Mouse (Mus musculus): Measurements from ENCODE around the gene Efcab6. TPM values are rescaled to one million over a fixed set of nuclear protein-coding genes. Genes with fewer than 3 reads are reported as not detected.

Gene Efcab6
- polyA plus RNA-seq, 1 experiment from 2014 or later: 1.3 TPM

DNA sequence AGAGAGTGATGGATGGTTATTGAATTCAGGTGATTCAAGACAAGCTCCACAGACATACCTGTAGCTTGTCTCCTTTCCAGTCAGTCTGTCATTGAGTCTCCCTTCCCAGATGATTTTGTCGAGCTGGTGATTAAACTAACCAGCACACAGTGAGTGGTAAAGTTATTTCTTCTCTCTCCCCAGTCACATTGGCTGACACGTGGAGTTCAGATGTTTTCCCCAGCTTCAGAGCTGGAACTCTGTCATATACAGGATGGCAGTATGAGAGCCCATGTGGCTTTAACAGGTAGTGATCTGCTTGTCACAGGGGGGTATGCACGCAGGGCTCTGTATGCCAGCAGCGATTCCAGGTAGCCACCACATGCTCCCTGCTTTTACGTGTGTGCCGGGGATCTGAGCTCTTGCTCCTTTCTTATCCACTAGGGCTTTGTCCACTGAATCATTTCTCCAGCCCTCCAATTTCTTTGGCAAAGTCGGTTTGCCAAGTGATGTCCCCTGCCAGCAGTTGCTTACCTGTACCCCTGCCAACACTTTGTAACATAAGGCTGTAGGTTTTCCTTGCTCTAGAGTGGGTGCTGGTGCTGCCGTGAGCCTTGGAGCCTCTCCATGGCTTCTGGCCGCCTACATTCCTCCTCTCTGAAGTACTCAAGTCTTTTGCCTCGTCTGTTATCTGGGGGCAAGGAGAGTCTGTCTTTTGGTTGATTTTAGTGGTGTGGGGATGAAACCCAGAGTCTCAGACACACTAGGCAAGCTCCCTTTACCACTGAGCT is 224.0 kb downstream of the Efcab6 start:
- no peak overlapping the region for H3K4me2 ChIP-seq (replicated peaks)

GRCm38 (mm10) chr15:83832265-83832664 is 232.9 kb downstream of the Efcab6 start:
- H3K4me2 ChIP-seq (replicated peaks): no peak overlapping the region
- no peaks in the 10 kb centered on the region for H3K4me1 ChIP-seq
- no peak overlapping the region for H3K27ac ChIP-seq (replicated peaks)
- no peaks in the 10 kb centered on the region for H3K36me3 ChIP-seq
- ATAC-seq (ENCODE audit: insufficient number of reproducible peaks, low FRiP score, low TSS enrichment, low read depth): no peak
- no peak overlapping the region for H3K9ac ChIP-seq
- no peaks in the 10 kb centered on the region for H3K27me3 ChIP-seq
- WGBS: 57% methylated on average over 6 of the region's 6 CpGs
- H3K9me3 ChIP-seq (replicated peaks): no peaks in the 10 kb centered on the region
- H3K4me3 ChIP-seq (replicated peaks): no peak overlapping the region

More for the DNA sequence above, 224.0 kb downstream of the Efcab6 start:
- no peaks in the 10 kb centered on the region for H3K36me3 ChIP-seq
- no peaks in the 10 kb centered on the region for H3K9me3 ChIP-seq (replicated peaks)
- peaks cover 11% of the 10 kb centered on the region; the same call in 1 of the 2 replicates for H3K4me1 ChIP-seq
- H3K27me3 ChIP-seq: 0 out of 2 replicates have a peak, but pooled peaks cover 9% of the 10 kb centered on the region
- 63% methylated on average over 10 of the region's 10 CpGs for WGBS
- no peak for ATAC-seq (ENCODE audit: insufficient number of reproducible peaks, low FRiP score, low TSS enrichment, low read depth)
- no peak overlapping the region for H3K27ac ChIP-seq (replicated peaks)
- no peak overlapping the region for H3K4me3 ChIP-seq (replicated peaks)
- no peak overlapping the region for H3K9ac ChIP-seq

GRCm38 (mm10) chr15:83829226-83829625 is 236.0 kb downstream of the Efcab6 start:
- WGBS: 80% methylated on average over 13 of the region's 13 CpGs
- Histone ChIP-seq H3K9me3 (replicated peaks) (no peaks in the 10 kb centered on the region), H3K27me3 (no peaks in the 10 kb centered on the region), H3K36me3 (no peaks in the 10 kb centered on the region), H3K27ac (replicated peaks) (no peak overlapping the region), H3K4me1 (no peaks in the 10 kb centered on the region), H3K9ac (no peak overlapping the region), H3K4me2 (replicated peaks) (no peak overlapping the region), H3K4me3 (replicated peaks) (no peak overlapping the region)
- no peak for ATAC-seq (ENCODE audit: insufficient number of reproducible peaks, low FRiP score, low TSS enrichment, low read depth)

DNA sequence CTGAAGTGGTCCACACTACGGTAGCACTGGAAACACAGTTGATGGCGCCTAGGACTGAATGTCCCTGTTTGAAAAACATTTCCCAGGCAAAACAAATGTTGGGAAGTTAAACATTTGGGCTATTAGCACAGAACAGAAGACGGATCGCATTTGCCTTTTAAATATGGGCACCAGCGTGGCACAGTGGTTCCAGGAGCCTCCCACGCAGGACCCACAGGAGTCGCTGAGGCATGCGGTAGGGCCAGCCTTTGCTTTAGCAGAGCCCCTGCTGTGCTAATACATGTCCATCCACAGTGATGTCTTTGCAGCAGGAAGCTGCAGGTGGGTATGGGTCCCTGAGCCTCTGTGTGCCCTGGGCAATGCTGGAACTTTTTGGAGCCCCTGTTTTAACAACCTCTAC is 237.2 kb downstream of the Efcab6 start:
- 83% methylated on average over 8 of the region's 8 CpGs for WGBS
- no peak for ATAC-seq (ENCODE audit: insufficient number of reproducible peaks, low FRiP score, low TSS enrichment, low read depth)
- Histone ChIP-seq H3K36me3 (no peaks in the 10 kb centered on the region), H3K4me3 (replicated peaks) (no peak overlapping the region), H3K9me3 (replicated peaks) (no peaks in the 10 kb centered on the region), H3K27me3 (no peaks in the 10 kb centered on the region), H3K27ac (replicated peaks) (no peak overlapping the region), H3K4me2 (replicated peaks) (no peak overlapping the region), H3K4me1 (no peaks in the 10 kb centered on the region), H3K9ac (no peak overlapping the region)

Other genes starting within 250 kb of the Efcab6 start
- 6.2 and 8.7 TPM in 2 replicates for gene Sult4a1, start 40.4 kb upstream of the Efcab6 start, polyA plus RNA-seq (2015; fragmentation: Nextera tagmentation; extraction: Ambion mirVana)
- gene Pnpla5, start 57.8 kb upstream of the Efcab6 start, polyA plus RNA-seq (2015; fragmentation: Nextera tagmentation; extraction: Ambion mirVana): 0.08 TPM in 1 of 2 replicates, not detected in the other
- gene Pnpla3, start 102.5 kb upstream of the Efcab6 start, polyA plus RNA-seq (2015; fragmentation: Nextera tagmentation; extraction: Ambion mirVana): 3.0 and 3.9 TPM in 2 replicates
- 89.8 and 96.4 TPM in 2 replicates for gene Samm50, start 126.9 kb upstream of the Efcab6 start, polyA plus RNA-seq (2015; fragmentation: Nextera tagmentation; extraction: Ambion mirVana)
- 4.5 and 4.8 TPM in 2 replicates for gene Parvb, start 166.7 kb upstream of the Efcab6 start, polyA plus RNA-seq (2015; fragmentation: Nextera tagmentation; extraction: Ambion mirVana)

Data from embryonic facial prominence, embryonic 15.5 days (tissue).